Mouse (Mus musculus): Measurements from ENCODE around the gene Tph2. TPM values are rescaled to one million over a fixed set of nuclear protein-coding genes. Genes with fewer than 3 reads are reported as not detected.

Gene Tph2
- polyA plus RNA-seq, 1 experiment from 2014 or later: 8.6 TPM

DNA sequence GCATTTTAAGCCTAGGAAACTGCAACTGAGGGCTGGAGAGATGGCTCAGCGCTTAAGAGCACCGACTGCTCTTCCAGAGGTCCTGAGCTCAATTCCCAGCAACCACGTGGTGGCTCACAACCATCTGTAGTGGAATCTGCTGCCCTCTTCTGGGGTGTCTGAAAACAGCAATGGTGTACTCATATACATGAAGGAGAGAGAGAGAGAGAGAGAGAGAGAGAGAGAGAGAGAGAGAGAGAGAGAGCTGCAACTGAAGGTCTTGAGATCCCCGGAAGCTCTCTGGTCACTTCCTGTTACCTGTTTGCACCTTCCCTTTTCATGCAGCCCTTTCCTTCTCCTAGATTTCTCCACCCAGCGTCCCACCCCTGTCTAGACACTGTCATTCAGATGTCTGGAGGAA is 24.5 kb downstream of the Tph2 start:
- ATAC-seq: no peak
- 71% methylated on average over 5 of the region's 5 CpGs for WGBS
- Histone ChIP-seq H3K9ac (ENCODE audit: low read depth, low read length) (no peak overlapping the region), H3K27me3 (ENCODE audit: control insufficient read depth, insufficient read depth, low read depth, low read length) (no peaks in the 10 kb centered on the region), H3K4me1 (ENCODE audit: control insufficient read depth, insufficient read depth, low read length) (no peaks in the 10 kb centered on the region), H3K4me2 (ENCODE audit: low read length) (no peak overlapping the region), H3K27ac (ENCODE audit: low read length) (no peak overlapping the region), H3K36me3 (ENCODE audit: control insufficient read depth, insufficient read depth, low read length) (no peaks in the 10 kb centered on the region), H3K4me3 (ENCODE audit: low read depth, low read length) (no peak overlapping the region), H3K9me3 (replicated peaks; ENCODE audit: control insufficient read depth, low read length, poor library complexity, severe bottlenecking) (no peaks in the 10 kb centered on the region)

DNA sequence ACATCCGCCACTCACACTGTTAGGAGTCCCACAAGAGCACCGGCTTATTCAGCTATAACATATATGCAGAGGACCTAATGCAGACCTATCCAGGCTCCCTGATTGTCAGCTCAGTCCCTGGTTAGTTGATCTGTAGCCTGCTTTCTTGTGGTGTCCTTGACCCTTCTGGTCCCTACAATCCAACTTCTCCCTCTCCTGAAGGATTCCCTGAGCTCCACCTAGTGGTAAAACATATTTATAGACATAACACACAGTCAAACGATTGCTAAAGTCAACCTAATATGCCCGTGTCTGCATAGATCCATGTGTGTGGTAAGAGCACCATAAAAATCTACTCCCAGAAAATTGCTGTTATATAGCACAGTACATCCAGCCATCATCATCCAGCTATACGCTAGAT is 37.5 kb downstream of the Tph2 start:
- Histone ChIP-seq H3K4me1 (ENCODE audit: control insufficient read depth, insufficient read depth, low read length) (no peaks in the 10 kb centered on the region), H3K4me2 (ENCODE audit: low read length) (no peak overlapping the region), H3K9me3 (replicated peaks; ENCODE audit: control insufficient read depth, low read length, poor library complexity, severe bottlenecking) (no peaks in the 10 kb centered on the region), H3K9ac (ENCODE audit: low read depth, low read length) (no peak overlapping the region), H3K27ac (ENCODE audit: low read length) (no peak overlapping the region), H3K36me3 (ENCODE audit: control insufficient read depth, insufficient read depth, low read length) (no peaks in the 10 kb centered on the region), H3K27me3 (ENCODE audit: control insufficient read depth, insufficient read depth, low read depth, low read length) (no peaks in the 10 kb centered on the region), H3K4me3 (ENCODE audit: low read depth, low read length) (no peak overlapping the region)
- WGBS: 67% methylated on average over 5 of the region's 5 CpGs
- ATAC-seq: peak; percentile 41; the same call in 1 of the 2 replicates

DNA sequence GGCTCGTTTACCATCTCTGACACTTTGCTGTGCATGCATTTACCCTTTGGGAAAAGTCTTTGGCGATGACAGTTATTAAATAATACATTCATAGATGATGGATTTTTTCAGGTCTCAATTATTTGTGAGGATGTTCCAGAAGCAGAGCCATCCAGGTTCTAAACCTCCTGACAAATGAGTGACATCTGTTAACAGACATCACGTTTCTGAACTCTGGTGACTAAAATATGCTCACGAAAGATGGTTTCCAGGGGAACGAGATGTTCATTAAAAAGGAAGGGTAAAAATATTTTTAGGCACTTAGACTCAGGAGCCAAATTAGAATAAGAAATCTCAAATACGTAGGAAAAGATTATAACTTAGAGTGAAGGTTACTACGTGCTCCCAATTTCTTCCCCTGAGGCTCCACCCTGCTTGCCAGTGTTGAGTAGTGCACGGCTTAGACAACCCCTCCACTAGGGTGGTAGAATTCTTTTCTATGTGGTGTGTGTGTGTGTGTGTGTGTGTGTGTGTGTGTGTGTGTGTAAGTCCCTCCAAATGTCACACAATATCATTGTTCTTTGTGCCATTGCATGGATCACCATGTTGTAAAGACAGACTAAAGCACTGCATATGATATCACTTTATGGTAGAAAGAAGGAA is 38.4 kb downstream of the Tph2 start:
- no peaks in the 10 kb centered on the region for H3K9me3 ChIP-seq (replicated peaks; ENCODE audit: control insufficient read depth, low read length, poor library complexity, severe bottlenecking)
- H3K4me2 ChIP-seq (ENCODE audit: low read length): no peak overlapping the region
- no peaks in the 10 kb centered on the region for H3K36me3 ChIP-seq (ENCODE audit: control insufficient read depth, insufficient read depth, low read length)
- ATAC-seq: peak; percentile 52; the same call in 1 of the 2 replicates
- 74% methylated on average over 8 of the region's 8 CpGs for WGBS
- no peaks in the 10 kb centered on the region for H3K4me1 ChIP-seq (ENCODE audit: control insufficient read depth, insufficient read depth, low read length)
- H3K27ac ChIP-seq (ENCODE audit: low read length): no peak overlapping the region
- no peak overlapping the region for H3K4me3 ChIP-seq (ENCODE audit: low read depth, low read length)
- H3K27me3 ChIP-seq (ENCODE audit: control insufficient read depth, insufficient read depth, low read depth, low read length): no peaks in the 10 kb centered on the region
- no peak overlapping the region for H3K9ac ChIP-seq (ENCODE audit: low read depth, low read length)

GRCm38 (mm10) chr10:115144542-115144941 is 40.3 kb downstream of the Tph2 start:
- Histone ChIP-seq H3K27ac (ENCODE audit: low read length) (no peak overlapping the region), H3K4me3 (ENCODE audit: low read depth, low read length) (no peak overlapping the region), H3K36me3 (ENCODE audit: control insufficient read depth, insufficient read depth, low read length) (no peaks in the 10 kb centered on the region), H3K4me1 (ENCODE audit: control insufficient read depth, insufficient read depth, low read length) (no peaks in the 10 kb centered on the region), H3K4me2 (ENCODE audit: low read length) (no peak overlapping the region), H3K9me3 (replicated peaks; ENCODE audit: control insufficient read depth, low read length, poor library complexity, severe bottlenecking) (no peaks in the 10 kb centered on the region), H3K27me3 (ENCODE audit: control insufficient read depth, insufficient read depth, low read depth, low read length) (no peaks in the 10 kb centered on the region), H3K9ac (ENCODE audit: low read depth, low read length) (no peak overlapping the region)
- 23% methylated on average over 5 of the region's 5 CpGs for WGBS
- ATAC-seq: no peak

- Histone ChIP-seq H3K4me1 (ENCODE audit: control insufficient read depth, insufficient read depth, low read length) (no peaks in the 10 kb centered on the region), H3K9ac (ENCODE audit: low read depth, low read length) (no peak overlapping the region), H3K4me3 (ENCODE audit: low read depth, low read length) (no peak overlapping the region), H3K4me2 (ENCODE audit: low read length) (no peak overlapping the region), H3K27me3 (ENCODE audit: control insufficient read depth, insufficient read depth, low read depth, low read length) (no peaks in the 10 kb centered on the region), H3K9me3 (replicated peaks; ENCODE audit: control insufficient read depth, low read length, poor library complexity, severe bottlenecking) (no peaks in the 10 kb centered on the region), H3K36me3 (ENCODE audit: control insufficient read depth, insufficient read depth, low read length) (no peaks in the 10 kb centered on the region), H3K27ac (ENCODE audit: low read length) (no peak overlapping the region)
- WGBS: 60% methylated on average over 6 of the region's 6 CpGs
- ATAC-seq: no peak
Observed at GRCm38 (mm10) chr10:115143641-115144040, 41.2 kb downstream of the Tph2 start.

DNA sequence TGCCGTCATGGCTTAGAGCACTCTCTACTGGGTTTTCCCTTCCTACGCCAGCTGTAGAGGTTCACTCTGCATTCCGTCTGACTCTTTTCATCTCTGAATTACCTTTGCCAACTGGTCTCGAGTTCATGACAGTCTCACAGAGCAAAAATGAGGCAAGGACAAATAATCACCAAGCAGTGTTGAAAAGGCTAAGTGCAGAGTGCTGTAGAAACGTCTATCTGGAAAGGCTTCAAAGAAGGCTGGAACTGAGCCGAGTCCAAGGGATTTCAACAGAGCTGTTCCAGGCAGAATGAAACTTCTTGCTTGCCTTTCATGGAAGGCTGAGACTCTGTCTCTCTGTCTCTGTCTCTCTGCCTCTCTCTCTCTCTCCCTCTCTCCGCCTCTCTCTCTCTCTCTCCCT is 47.8 kb downstream of the Tph2 start:
- ATAC-seq: no peak
- Histone ChIP-seq H3K4me3 (ENCODE audit: low read depth, low read length) (no peak overlapping the region), H3K9me3 (replicated peaks; ENCODE audit: control insufficient read depth, low read length, poor library complexity, severe bottlenecking) (no peaks in the 10 kb centered on the region), H3K36me3 (ENCODE audit: control insufficient read depth, insufficient read depth, low read length) (no peaks in the 10 kb centered on the region), H3K9ac (ENCODE audit: low read depth, low read length) (no peak overlapping the region), H3K27me3 (ENCODE audit: control insufficient read depth, insufficient read depth, low read depth, low read length) (no peaks in the 10 kb centered on the region), H3K4me2 (ENCODE audit: low read length) (no peak overlapping the region), H3K27ac (ENCODE audit: low read length) (no peak overlapping the region), H3K4me1 (ENCODE audit: control insufficient read depth, insufficient read depth, low read length) (no peaks in the 10 kb centered on the region)
- 79% methylated on average over 7 of the region's 7 CpGs for WGBS

DNA sequence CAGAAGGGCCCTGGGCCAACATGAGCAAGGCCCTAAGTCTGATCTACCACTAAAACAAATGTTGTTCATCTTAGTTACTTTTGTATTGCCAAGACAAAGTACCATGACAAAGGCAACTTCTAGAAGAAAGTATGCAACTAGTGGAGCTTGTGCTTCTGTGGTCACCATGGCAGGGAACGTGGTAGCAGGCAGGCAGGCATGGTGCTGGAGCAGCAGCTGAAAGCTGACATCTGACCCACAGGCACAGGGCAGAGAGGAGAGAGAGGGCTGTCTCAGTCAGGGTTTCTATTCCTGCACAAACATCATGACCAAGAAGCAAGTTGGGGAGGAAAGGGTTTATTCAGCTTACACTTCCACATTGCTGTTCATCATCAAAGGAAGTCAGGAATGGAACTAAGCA is 56.9 kb downstream of the Tph2 start:
- no peak overlapping the region for H3K4me3 ChIP-seq (ENCODE audit: low read depth, low read length)
- no peaks in the 10 kb centered on the region for H3K27me3 ChIP-seq (ENCODE audit: control insufficient read depth, insufficient read depth, low read depth, low read length)
- no peak overlapping the region for H3K27ac ChIP-seq (ENCODE audit: low read length)
- WGBS: 74% methylated on average over 1 of the region's 1 CpGs
- H3K4me2 ChIP-seq (ENCODE audit: low read length): no peak overlapping the region
- H3K4me1 ChIP-seq (ENCODE audit: control insufficient read depth, insufficient read depth, low read length): peaks cover 6% of the 10 kb centered on the region
- no peak overlapping the region for H3K9ac ChIP-seq (ENCODE audit: low read depth, low read length)
- ATAC-seq: no peak
- H3K36me3 ChIP-seq (ENCODE audit: control insufficient read depth, insufficient read depth, low read length): no peaks in the 10 kb centered on the region
- H3K9me3 ChIP-seq (replicated peaks; ENCODE audit: control insufficient read depth, low read length, poor library complexity, severe bottlenecking): no peaks in the 10 kb centered on the region

DNA sequence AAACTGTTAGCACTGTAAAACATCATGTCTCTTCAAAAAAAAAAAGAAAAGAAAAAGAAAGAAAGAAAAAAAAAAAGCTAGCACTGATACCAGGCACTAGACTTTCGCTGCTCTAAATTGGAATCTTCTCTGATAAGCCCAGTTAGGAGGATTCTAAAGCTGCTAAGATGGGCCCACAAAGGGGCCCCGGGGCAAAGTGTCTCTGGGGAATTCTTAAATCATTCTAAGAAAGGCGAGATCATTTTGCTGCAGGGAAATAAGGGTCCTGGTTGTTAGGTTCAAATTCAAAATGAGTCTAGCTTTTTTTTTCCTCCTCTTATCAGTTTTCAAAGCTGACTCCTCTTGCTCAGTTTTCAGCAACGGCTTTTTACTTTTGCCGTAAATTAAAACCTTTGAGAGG is 59.3 kb downstream of the Tph2 start:
- Histone ChIP-seq H3K27ac (ENCODE audit: low read length) (no peak overlapping the region), H3K4me2 (ENCODE audit: low read length) (peak overlapping the region; percentile 29), H3K9ac (ENCODE audit: low read depth, low read length) (no peak overlapping the region), H3K27me3 (ENCODE audit: control insufficient read depth, insufficient read depth, low read depth, low read length) (no peaks in the 10 kb centered on the region), H3K4me3 (ENCODE audit: low read depth, low read length) (no peak overlapping the region), H3K4me1 (ENCODE audit: control insufficient read depth, insufficient read depth, low read length) (peaks cover 6% of the 10 kb centered on the region), H3K9me3 (replicated peaks; ENCODE audit: control insufficient read depth, low read length, poor library complexity, severe bottlenecking) (no peaks in the 10 kb centered on the region), H3K36me3 (ENCODE audit: control insufficient read depth, insufficient read depth, low read length) (no peaks in the 10 kb centered on the region)
- 18% methylated on average over 5 of the region's 5 CpGs for WGBS
- ATAC-seq: no peak

GRCm38 (mm10) chr10:115125027-115125426 is 59.8 kb downstream of the Tph2 start:
- Histone ChIP-seq H3K4me2 (ENCODE audit: low read length) (no peak overlapping the region), H3K9me3 (replicated peaks; ENCODE audit: control insufficient read depth, low read length, poor library complexity, severe bottlenecking) (no peaks in the 10 kb centered on the region), H3K27ac (ENCODE audit: low read length) (no peak overlapping the region), H3K27me3 (ENCODE audit: control insufficient read depth, insufficient read depth, low read depth, low read length) (no peaks in the 10 kb centered on the region), H3K4me1 (ENCODE audit: control insufficient read depth, insufficient read depth, low read length) (peaks cover 6% of the 10 kb centered on the region), H3K9ac (ENCODE audit: low read depth, low read length) (no peak overlapping the region), H3K4me3 (ENCODE audit: low read depth, low read length) (no peak overlapping the region), H3K36me3 (ENCODE audit: control insufficient read depth, insufficient read depth, low read length) (no peaks in the 10 kb centered on the region)
- ATAC-seq: no peak
- WGBS: 52% methylated on average over 5 of the region's 5 CpGs

Data from midbrain, embryonic 16.5 days (tissue).